Mouse (Mus musculus) heart, embryonic 16.5 days (tissue): ENCODE results near the gene Col4a2. TPM values are rescaled to one million over a fixed set of nuclear protein-coding genes. Genes with fewer than 3 reads are reported as not detected.
A peak's percentile ranks its signal among the peaks of the same experiment; 100 is the strongest.

Source experiments
- ATAC-seq: fragments of 200-750 bp; cut with Nextera tagmentation; replicated peaks from 2 replicates; pipeline ENCODE4 v1.8.0; 2017; ENCODE audit warnings: moderate number of reproducible peaks; ENCODE audit not compliant: insufficient read depth, low FRiP score; ENCODE audit errors: extremely low read depth
- H3K27ac ChIP-seq: fragments of 300-500 bp; sonication (generic); 2 replicates; pipeline ENCODE4 v1.5.1; 2014; ENCODE audit warnings: mild to moderate bottlenecking, low read length, control low read depth, moderate library complexity
- H3K27me3 ChIP-seq: fragments of 300-500 bp; sonication (generic); 2 replicates; pipeline ENCODE4 v1.6.1; 2014; ENCODE audit warnings: low read length, mixed read lengths; ENCODE audit not compliant: control insufficient read depth, insufficient read depth
- H3K36me3 ChIP-seq: fragments of 300-500 bp; sonication (generic); 2 replicates; pipeline ENCODE4 v1.6.1; 2014; ENCODE audit not compliant: control insufficient read depth, insufficient read depth
- H3K4me1 ChIP-seq: fragments of 300-500 bp; sonication (generic); 2 replicates; pipeline ENCODE4 v1.6.1; 2014; ENCODE audit warnings: low read length, mixed read lengths; ENCODE audit not compliant: control insufficient read depth, insufficient read depth
- H3K4me2 ChIP-seq: fragments of 300-500 bp; sonication (generic); 2 replicates; pipeline ENCODE4 v1.6.1; 2014; ENCODE audit warnings: low read depth, mild to moderate bottlenecking, control low read depth, low read length
- H3K4me3 ChIP-seq: fragments of 300-500 bp; sonication (generic); 2 replicates; pipeline ENCODE4 v1.5.1; 2014; ENCODE audit warnings: mild to moderate bottlenecking, control low read depth, low read length
- H3K9ac ChIP-seq: fragments of 300-500 bp; sonication (generic); 2 replicates; pipeline ENCODE4 v1.6.1; 2014; ENCODE audit warnings: low read length, control low read depth
- H3K9me3 ChIP-seq: fragments of 300-500 bp; sonication (generic); replicated peaks from 2 replicates; pipeline ENCODE4 v1.6.1; 2016; ENCODE audit warnings: low read length; ENCODE audit not compliant: control insufficient read depth
- whole genome bisulfite sequencing: fragments of 180-500 bp; shearing (Covaris S2); extraction: QIAGEN DNeasy Blood & Tissue Kit; methylation state at CpG from one replicate; pipeline ENCODE4 v1.1.7; 2014; 5-methylcytosine and 5-hydroxymethylcytosine counted together
- polyA plus RNA-seq: library from polyadenylated mRNA; unstranded; fragments of >200 nt; fragmentation: Nextera tagmentation; extraction: Ambion mirVana; gene quantifications from 2 replicates; pipeline ENCODE4 v1.2.1, GENCODE M21; 2015

The Col4a2 gene
- polyA plus RNA-seq, 1 experiment from 2014 or later: 80.1 TPM

GRCm38 (mm10) chr8:11477178-11477553 is 164.6 kb downstream of the Col4a2 start:
- Histone ChIP-seq H3K4me3 (peak overlapping the region; percentile 84), H3K4me2 (peak overlapping the region; percentile 95), H3K4me1 (peaks cover 40% of the 10 kb centered on the region), H3K36me3 (no peaks in the 10 kb centered on the region), H3K27ac (peak overlapping the region; percentile 97), H3K9ac (peak overlapping the region; percentile 91), H3K27me3 (no peaks in the 10 kb centered on the region; the same call in 1 of the 2 replicates), H3K9me3 (no peaks in the 10 kb centered on the region)
- WGBS: 3% methylated on average over 9 of the region's 9 CpGs
- ATAC-seq: no peak

DNA sequence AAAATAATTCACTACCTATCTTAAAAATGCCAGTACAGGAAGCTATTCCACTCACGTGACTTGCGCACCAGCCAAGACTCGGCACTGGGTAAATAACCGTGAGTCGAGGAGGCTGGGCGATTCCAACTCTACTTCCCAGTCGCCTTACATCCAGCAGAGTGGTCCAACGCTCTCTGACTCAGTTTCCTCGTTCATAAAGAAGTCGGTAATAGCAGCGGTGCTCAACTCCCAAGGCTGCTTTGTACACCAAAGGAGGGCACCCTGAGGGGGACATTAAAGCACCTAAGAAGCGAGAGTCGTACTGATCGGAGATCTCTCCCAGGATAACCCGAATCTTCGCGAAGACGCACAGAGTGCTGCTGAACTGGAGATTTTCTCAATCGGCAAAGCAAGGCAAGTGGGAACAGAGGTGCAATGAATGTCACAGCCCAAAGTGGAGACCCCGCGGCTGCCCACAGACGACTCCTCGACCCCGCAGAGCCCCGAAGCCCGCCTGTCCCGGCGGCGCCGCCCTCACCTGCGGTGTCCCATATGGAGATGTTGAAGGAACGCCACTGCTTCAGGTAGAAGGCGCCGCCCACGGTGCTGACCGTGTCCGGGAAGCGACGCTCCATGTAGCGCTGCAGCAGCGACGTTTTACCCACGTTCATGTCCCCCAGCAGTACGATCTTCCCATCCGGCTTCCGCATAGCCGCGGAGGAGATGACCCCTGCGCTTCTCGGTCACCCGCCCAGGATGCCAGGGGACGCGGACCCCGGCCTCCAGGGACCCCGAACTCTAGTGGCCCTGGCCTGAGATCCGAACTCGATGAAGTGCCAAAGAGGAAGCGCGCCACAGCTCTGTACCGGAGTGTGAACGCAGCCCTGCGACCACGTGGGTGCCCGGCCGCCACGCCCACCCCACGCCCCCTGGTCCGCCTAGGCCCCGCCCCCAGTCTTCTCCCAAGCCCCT is 165.5 kb downstream of the Col4a2 start, which contains the start of gene Rab20:
Rab20 (minus strand) TSS at position 900 of the 951 bp plus-strand sequence.
- Histone ChIP-seq H3K4me1 (peaks cover 35% of the 10 kb centered on the region), H3K4me2 (peak within 1 kb of the TSS; percentile 95)

DNA sequence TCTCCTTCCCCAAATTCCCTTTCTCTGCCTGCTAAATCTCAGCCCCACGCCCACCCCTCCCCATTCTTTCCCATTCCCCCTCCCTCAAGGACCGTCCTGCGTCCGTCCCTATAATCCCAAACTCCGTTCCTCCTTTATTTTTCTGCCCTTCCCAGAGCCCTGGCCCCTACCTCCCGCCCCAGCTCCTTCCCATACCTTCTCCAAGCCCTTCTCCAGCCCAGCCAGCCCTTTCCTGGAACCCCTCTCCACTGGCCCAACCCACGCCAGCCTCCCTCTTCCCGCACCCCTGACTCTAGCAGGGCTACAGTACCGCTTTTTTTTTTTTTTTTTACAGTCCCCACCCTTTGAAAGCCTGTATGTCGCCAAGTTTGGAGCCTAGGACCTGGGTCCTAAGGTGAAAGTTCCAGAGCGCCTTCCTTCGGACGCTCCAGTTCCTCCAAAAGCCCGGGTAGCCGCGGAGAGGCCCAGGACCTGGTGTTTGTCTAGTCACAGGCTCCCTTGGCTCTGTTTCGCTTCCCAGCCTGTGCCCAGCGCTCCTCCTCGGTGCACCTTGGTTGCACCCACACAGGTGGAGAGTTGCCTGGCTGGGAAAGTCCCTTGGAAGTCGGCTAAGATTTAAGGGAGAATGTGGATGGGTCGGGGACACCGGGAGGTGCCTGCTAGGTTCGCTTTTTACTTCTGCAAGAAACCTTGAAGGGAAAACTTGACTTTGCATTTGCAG is 166.4 kb downstream of the Col4a2 start:
- Histone ChIP-seq H3K9me3 (no peaks in the 10 kb centered on the region), H3K27ac (peak overlapping the region; percentile 74), H3K4me1 (peaks cover 26% of the 10 kb centered on the region), H3K4me3 (peak overlapping the region; percentile 84), H3K27me3 (no peaks in the 10 kb centered on the region; the same call in 1 of the 2 replicates), H3K36me3 (no peaks in the 10 kb centered on the region), H3K4me2 (peak overlapping the region; percentile 95), H3K9ac (peak overlapping the region; percentile 72)
- 5% methylated on average over 23 of the region's 23 CpGs for WGBS
- no peak for ATAC-seq

More for the DNA sequence above, 165.5 kb downstream of the Col4a2 start, which contains the start of gene Rab20:
- H3K36me3 ChIP-seq: no peaks in the 10 kb centered on the region
- H3K27me3 ChIP-seq: no peaks in the 10 kb centered on the region; the same call in 1 of the 2 replicates
- WGBS: under 1% methylated on average over 69 of the region's 69 CpGs
- peak within 1 kb of the TSS; percentile 97 for H3K27ac ChIP-seq
- no peaks in the 10 kb centered on the region for H3K9me3 ChIP-seq
- H3K4me3 ChIP-seq: peak within 1 kb of the TSS; percentile 84
- peak; percentile 73 for ATAC-seq
- H3K9ac ChIP-seq: peak within 1 kb of the TSS; percentile 91

DNA sequence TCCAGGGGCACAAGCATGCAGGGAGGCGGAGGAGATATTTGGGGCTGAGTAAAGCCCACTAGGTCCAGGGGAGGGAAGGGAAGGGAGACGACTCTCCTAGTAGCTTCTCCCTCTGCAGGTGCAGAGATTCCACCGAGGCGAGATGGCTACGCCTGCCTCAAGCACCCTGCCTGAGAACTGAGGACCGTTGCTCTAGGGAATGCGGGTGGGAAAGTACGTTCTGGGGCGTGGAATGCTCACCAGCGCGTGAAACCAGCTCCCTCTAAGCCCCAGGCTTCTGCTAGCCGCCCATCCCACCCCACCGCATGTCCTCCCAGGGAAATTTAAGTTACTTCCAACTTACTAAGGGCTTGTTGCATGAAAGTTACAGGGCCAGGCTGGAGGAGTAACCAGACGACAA is 167.0 kb downstream of the Col4a2 start:
- H3K27me3 ChIP-seq: no peaks in the 10 kb centered on the region; the same call in 1 of the 2 replicates

GRCm38 (mm10) chr8:11481876-11482275 is 169.3 kb downstream of the Col4a2 start:
- WGBS: 63% methylated on average over 3 of the region's 3 CpGs
- Histone ChIP-seq H3K4me2 (peak overlapping the region; percentile 39), H3K27me3 (no peaks in the 10 kb centered on the region; the same call in 1 of the 2 replicates), H3K4me3 (no peak overlapping the region), H3K9me3 (no peaks in the 10 kb centered on the region), H3K9ac (no peak overlapping the region), H3K27ac (peak overlapping the region; percentile 94), H3K36me3 (no peaks in the 10 kb centered on the region), H3K4me1 (peaks cover 12% of the 10 kb centered on the region)
- ATAC-seq: no peak

More for the DNA sequence above, 167.0 kb downstream of the Col4a2 start:
- 21% methylated on average over 14 of the region's 14 CpGs for WGBS
- peak overlapping the region; percentile 95 for H3K4me2 ChIP-seq
- peaks cover 20% of the 10 kb centered on the region for H3K4me1 ChIP-seq
- ATAC-seq: no peak
- H3K36me3 ChIP-seq: no peaks in the 10 kb centered on the region
- H3K9ac ChIP-seq: peak overlapping the region; percentile 72
- peak overlapping the region; percentile 74 for H3K27ac ChIP-seq
- H3K4me3 ChIP-seq: peak overlapping the region; percentile 84
- H3K9me3 ChIP-seq: no peaks in the 10 kb centered on the region

DNA sequence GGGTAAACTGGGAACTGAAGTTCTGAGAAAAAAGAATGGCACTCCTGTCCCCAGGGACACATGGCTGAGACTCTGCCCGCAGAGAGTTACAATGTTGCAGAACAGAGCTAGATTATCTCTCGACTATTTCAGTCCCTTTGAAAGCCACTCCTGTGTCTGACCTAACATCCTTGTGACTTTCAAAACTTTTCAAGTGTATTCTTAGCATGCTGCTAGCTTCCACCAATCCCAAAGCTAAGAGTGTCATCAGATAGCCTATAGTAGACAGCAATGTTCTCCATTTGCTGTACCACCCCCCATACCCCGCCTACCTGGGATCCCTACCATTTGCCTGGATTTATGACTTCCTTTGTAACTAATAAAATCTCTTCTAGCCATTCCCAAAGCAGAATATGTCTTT is 169.9 kb downstream of the Col4a2 start:
- 44% methylated on average over 3 of the region's 3 CpGs for WGBS
- Histone ChIP-seq H3K9ac (peak overlapping the region; percentile 64), H3K36me3 (no peaks in the 10 kb centered on the region), H3K27me3 (no peaks in the 10 kb centered on the region; the same call in 1 of the 2 replicates), H3K4me1 (peaks cover 12% of the 10 kb centered on the region), H3K27ac (peak overlapping the region; percentile 94), H3K4me2 (peak overlapping the region; percentile 39), H3K4me3 (no peak overlapping the region), H3K9me3 (no peaks in the 10 kb centered on the region)
- ATAC-seq: peak; percentile 54

- 18% methylated on average over 7 of the region's 7 CpGs for WGBS
These were observed 173.5 kb downstream of the Col4a2 start for GRCm38 (mm10) chr8:11486142-11486541.

GRCm38 (mm10) chr8:11487229-11487628 is 174.6 kb downstream of the Col4a2 start:
- Histone ChIP-seq H3K4me3 (no peak overlapping the region), H3K4me2 (no peak overlapping the region), H3K9me3 (no peaks in the 10 kb centered on the region), H3K27me3 (0 out of 2 replicates have a peak, but pooled peaks cover 4% of the 10 kb centered on the region), H3K36me3 (no peaks in the 10 kb centered on the region), H3K9ac (no peak overlapping the region), H3K4me1 (peaks cover 4% of the 10 kb centered on the region), H3K27ac (no peak overlapping the region)
- no peak for ATAC-seq
- 60% methylated on average over 4 of the region's 4 CpGs for WGBS

More at GRCm38 (mm10) chr8:11486142-11486541, 173.5 kb downstream of the Col4a2 start:
- H3K4me2 ChIP-seq: no peak overlapping the region
- H3K9me3 ChIP-seq: no peaks in the 10 kb centered on the region
- no peak overlapping the region for H3K4me3 ChIP-seq
- ATAC-seq: no peak
- H3K4me1 ChIP-seq: peaks cover 10% of the 10 kb centered on the region
- no peak overlapping the region for H3K27ac ChIP-seq
- no peak overlapping the region for H3K9ac ChIP-seq
- H3K27me3 ChIP-seq: 0 out of 2 replicates have a peak, but pooled peaks cover 4% of the 10 kb centered on the region
- no peaks in the 10 kb centered on the region for H3K36me3 ChIP-seq
